Mouse (Mus musculus) liver, embryonic 16.5 days (tissue): ENCODE results near the gene A530064D06Rik. TPM values are rescaled to one million over a fixed set of nuclear protein-coding genes. Genes with fewer than 3 reads are reported as not detected.

Source experiments
- ATAC-seq: fragments of 200-750 bp; cut with Nextera tagmentation; 2 replicates; pipeline ENCODE4 v1.8.0; 2017; ENCODE audit warnings: low read depth, mild to moderate bottlenecking, moderate number of reproducible peaks, moderate library complexity
- H3K27ac ChIP-seq: fragments of 300-500 bp; sonication (generic); 2 replicates; pipeline ENCODE4 v1.5.1; 2014; ENCODE audit warnings: mild to moderate bottlenecking, low read length
- H3K27me3 ChIP-seq: fragments of 300-500 bp; sonication (generic); 2 replicates; pipeline ENCODE4 v1.6.1; 2014; ENCODE audit warnings: low read depth, low read length, mixed read lengths; ENCODE audit not compliant: control insufficient read depth, insufficient read depth
- H3K36me3 ChIP-seq: fragments of 300-500 bp; sonication (generic); 2 replicates; pipeline ENCODE4 v1.6.1; 2014; ENCODE audit warnings: mild to moderate bottlenecking; ENCODE audit not compliant: control insufficient read depth, insufficient read depth
- H3K4me1 ChIP-seq: fragments of 300-500 bp; sonication (generic); 2 replicates; pipeline ENCODE4 v1.6.1; 2014; ENCODE audit warnings: low read depth, low read length, mixed read lengths; ENCODE audit not compliant: control insufficient read depth
- H3K4me2 ChIP-seq: fragments of 300-500 bp; sonication (generic); 2 replicates; pipeline ENCODE4 v1.6.1; 2014; ENCODE audit warnings: low read depth, low read length, mixed read lengths
- H3K4me3 ChIP-seq: fragments of 300-500 bp; sonication (generic); 2 replicates; pipeline ENCODE4 v1.5.1; 2014; ENCODE audit warnings: low read depth, mild to moderate bottlenecking, low read length
- H3K9ac ChIP-seq: fragments of 300-500 bp; sonication (generic); 2 replicates; pipeline ENCODE4 v1.6.1; 2014; ENCODE audit warnings: low read depth, low read length
- H3K9me3 ChIP-seq: fragments of 300-500 bp; sonication (generic); replicated peaks from 2 replicates; pipeline ENCODE4 v1.6.1; 2016; ENCODE audit warnings: low read length; ENCODE audit not compliant: control insufficient read depth
- WGBS: fragments of 180-500 bp; shearing (Covaris S2); extraction: QIAGEN DNeasy Blood & Tissue Kit; methylation state at CpG from one replicate; pipeline ENCODE4 v1.1.7; 2014; ENCODE audit not compliant: insufficient replicate concordance; 5-methylcytosine and 5-hydroxymethylcytosine counted together
- polyA plus RNA-seq: library from polyadenylated mRNA; unstranded; fragments of >200 nt; fragmentation: Nextera tagmentation; extraction: Ambion mirVana; gene quantifications from 2 replicates; pipeline ENCODE4 v1.2.1, GENCODE M21; 2015

Gene A530064D06Rik
- polyA plus RNA-seq, 1 experiment from 2014 or later: 1.2 TPM

DNA sequence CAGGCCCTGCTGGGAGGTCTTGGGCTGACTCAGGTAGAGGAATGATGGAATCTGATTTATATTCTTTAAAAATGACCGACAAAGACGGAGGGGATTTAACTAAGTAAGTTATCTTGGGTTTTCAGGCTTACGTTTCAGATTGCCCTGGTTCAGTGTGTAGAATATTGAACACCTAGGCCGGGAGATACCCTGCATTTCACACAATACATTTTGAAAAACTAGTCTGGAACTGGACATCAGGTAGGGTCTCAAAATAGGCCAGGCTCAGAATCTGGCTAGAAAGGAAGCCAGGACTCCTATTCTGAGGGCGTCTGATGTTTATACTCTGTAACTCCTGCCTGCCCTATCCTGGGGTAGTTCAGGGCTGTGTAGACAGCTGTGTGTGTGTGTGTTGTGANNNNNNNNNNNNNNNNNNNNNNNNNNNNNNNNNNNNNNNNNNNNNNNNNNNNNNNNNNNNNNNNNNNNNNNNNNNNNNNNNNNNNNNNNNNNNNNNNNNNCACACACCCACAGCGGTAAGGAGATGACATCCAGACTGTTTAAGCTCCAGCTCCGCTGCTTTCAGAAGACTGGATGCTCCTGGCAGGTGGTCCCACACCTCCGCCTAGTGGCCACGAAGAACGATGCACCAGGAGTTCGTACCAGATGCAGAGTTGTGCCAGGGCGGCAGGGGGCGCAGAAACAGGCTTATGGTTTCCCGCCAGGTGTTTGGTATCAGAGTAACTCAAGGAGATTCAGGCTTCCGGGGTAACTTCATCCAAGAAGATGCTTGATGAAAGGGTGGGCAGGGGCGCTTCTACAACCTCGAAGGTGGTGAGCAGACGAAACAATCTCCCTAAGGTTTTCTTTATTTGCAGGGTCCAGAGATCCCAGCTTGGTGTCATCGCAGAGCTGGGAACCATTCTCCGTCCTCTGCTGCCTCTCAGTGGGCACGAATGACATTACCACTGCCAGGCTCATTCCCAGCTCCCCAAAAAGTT lies 66.3 kb downstream of the A530064D06Rik start:
- peak; percentile 33; the same call in 1 of the 2 replicates for ATAC-seq
- WGBS: 10% methylated on average over 21 of the region's 21 CpGs
- Histone ChIP-seq H3K36me3 (no peaks in the 10 kb centered on the region), H3K27ac (no peak overlapping the region), H3K9me3 (no peaks in the 10 kb centered on the region), H3K9ac (no peak overlapping the region), H3K4me3 (peak overlapping the region; percentile 29; the same call in 1 of the 2 replicates), H3K27me3 (peaks cover 48% of the 10 kb centered on the region), H3K4me1 (peaks cover 14% of the 10 kb centered on the region; the same call in 1 of the 2 replicates), H3K4me2 (peak overlapping the region; percentile 51)

- no peak overlapping the region for H3K9ac ChIP-seq
- H3K27ac ChIP-seq: no peak overlapping the region
- ATAC-seq: no peak
- peak overlapping the region; percentile 47; the same call in 1 of the 2 replicates for H3K4me2 ChIP-seq
- H3K27me3 ChIP-seq: peaks cover 62% of the 10 kb centered on the region
- WGBS: 10% methylated on average over 11 of the region's 11 CpGs
- H3K9me3 ChIP-seq: no peaks in the 10 kb centered on the region
- H3K36me3 ChIP-seq: no peaks in the 10 kb centered on the region
- H3K4me1 ChIP-seq: peaks cover 14% of the 10 kb centered on the region; the same call in 1 of the 2 replicates
- H3K4me3 ChIP-seq: no peak overlapping the region
These were observed 67.8 kb downstream of the A530064D06Rik start for GRCm38 (mm10) chr17:48099312-48099711.

Other genes with a start within 250 kb of the A530064D06Rik start
- 3.4 and 4.0 TPM in 2 replicates for gene Foxp4, start 242.6 kb downstream of the A530064D06Rik start, polyA plus RNA-seq
- not detected in 2 replicates for gene 1700122O11Rik, start 129.0 kb downstream of the A530064D06Rik start, polyA plus RNA-seq
- gene 1700067P10Rik, start 78.0 kb downstream of the A530064D06Rik start, polyA plus RNA-seq: not detected in 2 replicates
- gene 9830107B12Rik, start 21.0 kb downstream of the A530064D06Rik start, polyA plus RNA-seq: 0.99 and 1.5 TPM in 2 replicates
- gene Trem1, start 65.5 kb upstream of the A530064D06Rik start, polyA plus RNA-seq: 1.6 TPM in 2 replicates
- 9.0 TPM in 2 replicates for gene Trem3, start 80.5 kb upstream of the A530064D06Rik start, polyA plus RNA-seq
- 4.6 and 5.0 TPM in 2 replicates for gene Treml4, start 97.0 kb upstream of the A530064D06Rik start, polyA plus RNA-seq
- gene Treml2, start 132.2 kb upstream of the A530064D06Rik start, polyA plus RNA-seq: 3.4 and 3.5 TPM in 2 replicates
- 4.0 and 4.1 TPM in 2 replicates for gene B430306N03Rik, start 148.9 kb upstream of the A530064D06Rik start, polyA plus RNA-seq
- 2.7 and 3.0 TPM in 2 replicates for gene Trem2, start 179.1 kb upstream of the A530064D06Rik start, polyA plus RNA-seq
- 14.5 and 15.3 TPM in 2 replicates for gene Treml1, start 192.6 kb upstream of the A530064D06Rik start, polyA plus RNA-seq
- gene Nfya, start 242.6 kb upstream of the A530064D06Rik start, polyA plus RNA-seq: 6.6 and 7.0 TPM in 2 replicates
- gene Oard1, start 242.7 kb upstream of the A530064D06Rik start, polyA plus RNA-seq: 41.5 and 42.2 TPM in 2 replicates